Mouse (Mus musculus): Measurements from ENCODE around the gene Trappc2l. TPM values are rescaled to one million over a fixed set of nuclear protein-coding genes. Genes with fewer than 3 reads are reported as not detected.
A peak's percentile ranks its signal among the peaks of the same experiment; 100 is the strongest.

The Trappc2l gene
- polyA plus RNA-seq, 1 experiment from 2014 or later, result 109 TPM

GRCm38 (mm10) chr8:122585411-122585891, 26.0 kb upstream of the Trappc2l start:
- Histone ChIP-seq H3K4me2 (no peak overlapping the region), H3K9ac (no peak overlapping the region), H3K4me3 (no peak overlapping the region), H3K36me3 (no peaks in the 10 kb centered on the region), H3K4me1 (replicated peaks) (0 out of 2 replicates have a peak, but pooled peaks cover 2% of the 10 kb centered on the region), H3K27me3 (no peaks in the 10 kb centered on the region), H3K9me3 (no peaks in the 10 kb centered on the region), H3K27ac (replicated peaks) (no peak overlapping the region)
- 71% methylated on average over 14 of the region's 14 CpGs for WGBS
- ATAC-seq (ENCODE audit: low FRiP score, low read depth), result no peak

GRCm38 (mm10) chr8:122586171-122586570, 25.3 kb upstream of the Trappc2l start:
- ATAC-seq (ENCODE audit: low FRiP score, low read depth), result no peak
- H3K27ac ChIP-seq (replicated peaks), result no peak overlapping the region
- WGBS, result 39% methylated on average over 7 of the region's 7 CpGs

GRCm38 (mm10) chr8:122586749-122587148, 24.7 kb upstream of the Trappc2l start:
- no peaks in the 10 kb centered on the region for H3K36me3 ChIP-seq
- no peak for ATAC-seq (ENCODE audit: low FRiP score, low read depth)
- H3K9ac ChIP-seq, result no peak overlapping the region
- 86% methylated on average over 10 of the region's 10 CpGs for WGBS
- H3K9me3 ChIP-seq, result no peaks in the 10 kb centered on the region
- no peaks in the 10 kb centered on the region for H3K27me3 ChIP-seq
- H3K4me2 ChIP-seq, result no peak overlapping the region
- H3K4me3 ChIP-seq, result no peak overlapping the region
- no peak overlapping the region for H3K27ac ChIP-seq (replicated peaks)
- 0 out of 2 replicates have a peak, but pooled peaks cover 2% of the 10 kb centered on the region for H3K4me1 ChIP-seq (replicated peaks)

More at GRCm38 (mm10) chr8:122586171-122586570, 25.3 kb upstream of the Trappc2l start:
- Histone ChIP-seq H3K4me2 (no peak overlapping the region), H3K27me3 (no peaks in the 10 kb centered on the region), H3K36me3 (no peaks in the 10 kb centered on the region), H3K9me3 (no peaks in the 10 kb centered on the region), H3K4me3 (no peak overlapping the region), H3K4me1 (replicated peaks) (0 out of 2 replicates have a peak, but pooled peaks cover 2% of the 10 kb centered on the region), H3K9ac (no peak overlapping the region)

- peak overlapping the region; percentile 62; the same call in 1 of the 2 replicates for H3K27ac ChIP-seq (replicated peaks)
- H3K9ac ChIP-seq, result no peak overlapping the region
- ATAC-seq (ENCODE audit: low FRiP score, low read depth), result no peak
- peaks cover 19% of the 10 kb centered on the region; the same call in 1 of the 2 replicates for H3K4me1 ChIP-seq (replicated peaks)
- no peak overlapping the region for H3K4me2 ChIP-seq
- no peaks in the 10 kb centered on the region; the same call in 1 of the 2 replicates for H3K36me3 ChIP-seq
- no peaks in the 10 kb centered on the region for H3K27me3 ChIP-seq
- no peaks in the 10 kb centered on the region for H3K9me3 ChIP-seq
- 71% methylated on average over 12 of the region's 12 CpGs for WGBS
- no peak overlapping the region for H3K4me3 ChIP-seq
Measured at GRCm38 (mm10) chr8:122593240-122593639, 18.2 kb upstream of the Trappc2l start.

- peak overlapping the region; percentile 62 for H3K27ac ChIP-seq (replicated peaks)
- WGBS, result 61% methylated on average over 19 of the region's 19 CpGs
- H3K4me3 ChIP-seq, result no peak overlapping the region
- no peak overlapping the region for H3K4me2 ChIP-seq
- H3K9ac ChIP-seq, result peak overlapping the region; percentile 18; the same call in 1 of the 2 replicates
- no peaks in the 10 kb centered on the region; the same call in 1 of the 2 replicates for H3K36me3 ChIP-seq
- no peaks in the 10 kb centered on the region for H3K27me3 ChIP-seq
- ATAC-seq (ENCODE audit: low FRiP score, low read depth), result peak; percentile 21; the same call in 1 of the 2 replicates
- no peaks in the 10 kb centered on the region for H3K9me3 ChIP-seq
- H3K4me1 ChIP-seq (replicated peaks), result peaks cover 19% of the 10 kb centered on the region; the same call in 1 of the 2 replicates
Measured at GRCm38 (mm10) chr8:122593783-122594507, 17.5 kb upstream of the Trappc2l start.

- Histone ChIP-seq H3K36me3 (no peaks in the 10 kb centered on the region; the same call in 1 of the 2 replicates), H3K9me3 (no peaks in the 10 kb centered on the region), H3K27me3 (no peaks in the 10 kb centered on the region), H3K4me3 (no peak overlapping the region), H3K4me2 (no peak overlapping the region), H3K9ac (no peak overlapping the region), H3K4me1 (replicated peaks) (peaks cover 19% of the 10 kb centered on the region; the same call in 1 of the 2 replicates), H3K27ac (replicated peaks) (no peak overlapping the region)
- ATAC-seq (ENCODE audit: low FRiP score, low read depth), result no peak
- WGBS, result 55% methylated on average over 4 of the region's 4 CpGs
Measured at GRCm38 (mm10) chr8:122596031-122596430, 15.4 kb upstream of the Trappc2l start.

GRCm38 (mm10) chr8:122600666-122601065, 10.8 kb upstream of the Trappc2l start:
- no peaks in the 10 kb centered on the region for H3K9me3 ChIP-seq
- no peaks in the 10 kb centered on the region; the same call in 1 of the 2 replicates for H3K36me3 ChIP-seq
- H3K4me2 ChIP-seq, result no peak overlapping the region
- H3K4me3 ChIP-seq, result no peak overlapping the region
- no peak overlapping the region for H3K9ac ChIP-seq
- H3K4me1 ChIP-seq (replicated peaks), result no peaks in the 10 kb centered on the region
- no peak for ATAC-seq (ENCODE audit: low FRiP score, low read depth)
- no peak overlapping the region for H3K27ac ChIP-seq (replicated peaks)
- WGBS, result 85% methylated on average over 9 of the region's 9 CpGs
- H3K27me3 ChIP-seq, result no peaks in the 10 kb centered on the region

- 78% methylated on average over 1 of the region's 1 CpGs for WGBS
- Histone ChIP-seq H3K9ac (no peak overlapping the region), H3K9me3 (no peaks in the 10 kb centered on the region), H3K4me2 (no peak overlapping the region), H3K27ac (replicated peaks) (no peak overlapping the region), H3K36me3 (no peaks in the 10 kb centered on the region), H3K4me3 (no peak overlapping the region), H3K4me1 (replicated peaks) (no peaks in the 10 kb centered on the region), H3K27me3 (no peaks in the 10 kb centered on the region)
- no peak for ATAC-seq (ENCODE audit: low FRiP score, low read depth)
Measured at GRCm38 (mm10) chr8:122604640-122605039, 6.8 kb upstream of the Trappc2l start.

GRCm38 (mm10) chr8:122605367-122605766, 6.1 kb upstream of the Trappc2l start:
- Histone ChIP-seq H3K27me3 (no peaks in the 10 kb centered on the region), H3K9me3 (no peaks in the 10 kb centered on the region), H3K4me3 (no peak overlapping the region), H3K4me1 (replicated peaks) (peaks cover 2% of the 10 kb centered on the region), H3K4me2 (no peak overlapping the region), H3K36me3 (no peaks in the 10 kb centered on the region), H3K9ac (no peak overlapping the region), H3K27ac (replicated peaks) (no peak overlapping the region)
- ATAC-seq (ENCODE audit: low FRiP score, low read depth), result no peak
- 78% methylated on average over 4 of the region's 4 CpGs for whole genome bisulfite sequencing

- H3K9me3 ChIP-seq, result no peaks in the 10 kb centered on the region
- no peak overlapping the region for H3K9ac ChIP-seq
- no peak for ATAC-seq (ENCODE audit: low FRiP score, low read depth)
- H3K27ac ChIP-seq (replicated peaks), result no peak overlapping the region
- H3K36me3 ChIP-seq, result no peaks in the 10 kb centered on the region
- no peak overlapping the region for H3K4me3 ChIP-seq
- H3K4me1 ChIP-seq (replicated peaks), result peaks cover 8% of the 10 kb centered on the region
- H3K4me2 ChIP-seq, result no peak overlapping the region
- WGBS, result 90% methylated on average over 11 of the region's 12 CpGs
- H3K27me3 ChIP-seq, result no peaks in the 10 kb centered on the region
Measured at GRCm38 (mm10) chr8:122606810-122607209, 4.6 kb upstream of the Trappc2l start.

- peak overlapping the region; percentile 83 for H3K4me2 ChIP-seq
- peaks cover 21% of the 10 kb centered on the region for H3K4me1 ChIP-seq (replicated peaks)
- peak overlapping the region; percentile 61 for H3K4me3 ChIP-seq
- no peak overlapping the region for H3K9ac ChIP-seq
- H3K27me3 ChIP-seq, result no peaks in the 10 kb centered on the region
- no peak for ATAC-seq (ENCODE audit: low FRiP score, low read depth)
- H3K27ac ChIP-seq (replicated peaks), result no peak overlapping the region
- 0 out of 2 replicates have a peak, but pooled peaks cover 3% of the 10 kb centered on the region for H3K36me3 ChIP-seq
- no peaks in the 10 kb centered on the region for H3K9me3 ChIP-seq
- 56% methylated on average over 4 of the region's 4 CpGs for WGBS
Measured at GRCm38 (mm10) chr8:122610209-122610608, 1.2 kb upstream of the Trappc2l start.

- H3K9me3 ChIP-seq, result no peaks in the 10 kb centered on the region
- no peaks in the 10 kb centered on the region for H3K27me3 ChIP-seq
- peaks cover 21% of the 10 kb centered on the region for H3K4me1 ChIP-seq (replicated peaks)
- H3K4me3 ChIP-seq, result peak overlapping the region; percentile 61
- 2% methylated on average over 20 of the region's 20 CpGs for WGBS
- H3K9ac ChIP-seq, result peak overlapping the region; percentile 67
- peak overlapping the region; percentile 83 for H3K4me2 ChIP-seq
- H3K27ac ChIP-seq (replicated peaks), result peak overlapping the region; percentile 78
- ATAC-seq (ENCODE audit: low FRiP score, low read depth), result peak; percentile 3; the same call in 1 of the 2 replicates
- 0 out of 2 replicates have a peak, but pooled peaks cover 3% of the 10 kb centered on the region for H3K36me3 ChIP-seq
Measured at GRCm38 (mm10) chr8:122610612-122611277, 695 bp upstream of the Trappc2l start.
